Mouse (Mus musculus): Measurements from ENCODE around the gene Bach2. TPM values are rescaled to one million over a fixed set of nuclear protein-coding genes. Genes with fewer than 3 reads are reported as not detected.

The Bach2 gene
- polyA plus RNA-seq, 1 experiment from 2014 or later, result 8.2 TPM

DNA sequence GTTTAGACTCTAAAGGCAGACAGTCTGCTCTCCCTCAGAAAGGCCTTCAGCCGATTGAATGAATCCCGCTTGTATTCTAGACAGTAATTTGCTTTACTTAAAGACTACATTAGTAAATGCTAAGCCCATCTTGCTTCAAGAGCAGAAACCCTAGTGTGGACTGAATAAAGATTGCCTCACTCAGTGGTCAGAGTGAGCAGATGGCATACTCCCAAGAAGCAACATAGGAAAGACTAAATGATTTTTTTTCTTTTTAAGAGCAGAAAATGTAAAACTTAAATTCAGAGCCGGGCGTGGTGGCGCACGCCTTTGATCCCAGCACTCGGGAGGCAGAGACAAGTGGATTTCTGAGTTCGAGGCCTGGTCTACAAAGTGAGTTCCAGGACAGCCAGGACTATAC is 169.9 kb downstream of the Bach2 start:
- H3K27me3 ChIP-seq (ENCODE audit: control insufficient read depth, insufficient read depth, low read length), result no peaks in the 10 kb centered on the region
- no peak overlapping the region for H3K27ac ChIP-seq (replicated peaks in 1 of 2; ENCODE audit: control insufficient read depth in 1 of 2, insufficient read depth in 1 of 2, low read depth in 2 of 2, low read length in 2 of 2)
- ATAC-seq (ENCODE audit: insufficient number of reproducible peaks, insufficient read depth, low FRiP score, low read depth), result no peak
- H3K36me3 ChIP-seq (ENCODE audit: control insufficient read depth, insufficient read depth, low read length), result no peaks in the 10 kb centered on the region
- no peak overlapping the region for H3K4me3 ChIP-seq (ENCODE audit: control insufficient read depth in 1 of 2, insufficient read depth in 1 of 2, low read depth in 1 of 2, low read length in 2 of 2)
- peaks cover 12 to 25% of the 10 kb centered on the region in 2 experiments for H3K4me1 ChIP-seq (ENCODE audit: control insufficient read depth in 2 of 2, insufficient read depth in 2 of 2, low read length in 2 of 2)
- no peak overlapping the region for H3K9ac ChIP-seq (ENCODE audit: low read length)
- H3K4me2 ChIP-seq (ENCODE audit: low read length), result no peak overlapping the region
- 94% methylated on average over 8 of the region's 8 CpGs for whole genome bisulfite sequencing
- H3K9me3 ChIP-seq (ENCODE audit: control insufficient read depth, low read length), result no peaks in the 10 kb centered on the region

DNA sequence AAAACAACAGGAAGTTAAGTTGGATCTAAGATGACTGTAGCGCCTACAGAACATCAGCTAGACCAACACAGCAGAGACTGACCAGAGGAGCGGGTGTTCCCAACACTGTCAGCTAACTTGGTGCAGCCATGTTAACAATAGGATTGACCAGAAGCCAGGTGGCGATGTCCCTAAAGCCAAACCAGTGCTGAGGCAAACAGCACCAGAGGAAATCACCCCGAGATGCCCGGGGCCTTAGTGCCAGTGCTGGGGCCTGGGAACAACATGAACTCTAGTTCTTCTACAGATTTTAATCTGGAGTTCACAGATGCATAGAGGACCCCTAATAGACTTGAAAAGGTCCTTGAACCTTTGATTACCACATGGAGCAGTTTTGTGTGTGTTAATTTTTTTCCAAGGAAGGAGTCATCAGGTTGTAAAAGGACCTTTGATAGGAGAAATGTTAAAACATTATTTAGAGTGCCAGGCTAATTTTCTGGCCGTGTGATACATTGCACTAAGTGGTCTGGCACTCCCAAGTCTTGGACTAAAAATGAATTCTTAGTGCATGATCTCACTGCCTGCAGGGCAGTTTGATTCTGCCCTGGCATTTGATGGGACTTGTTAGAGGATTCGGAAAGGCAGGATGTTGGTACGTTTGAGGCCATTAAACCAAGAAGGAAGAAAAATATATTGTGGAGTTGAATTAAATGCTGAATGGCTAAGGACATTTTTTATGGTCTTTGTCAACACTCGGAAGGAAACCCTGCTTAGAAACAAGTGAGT is 170.7 kb downstream of the Bach2 start:
- Histone ChIP-seq H3K9ac (ENCODE audit: low read length) (no peak overlapping the region), H3K4me2 (ENCODE audit: low read length) (no peak overlapping the region), H3K27me3 (ENCODE audit: control insufficient read depth, insufficient read depth, low read length) (no peaks in the 10 kb centered on the region), H3K9me3 (ENCODE audit: control insufficient read depth, low read length) (no peaks in the 10 kb centered on the region), H3K36me3 (ENCODE audit: control insufficient read depth, insufficient read depth, low read length) (no peaks in the 10 kb centered on the region), H3K4me3 (ENCODE audit: control insufficient read depth in 1 of 2, insufficient read depth in 1 of 2, low read depth in 1 of 2, low read length in 2 of 2) (no peak overlapping the region), H3K27ac (replicated peaks in 1 of 2; ENCODE audit: control insufficient read depth in 1 of 2, insufficient read depth in 1 of 2, low read depth in 2 of 2, low read length in 2 of 2) (0 out of 4 replicates have a peak overlapping the region, but pooled peaks of 1 of the 2 experiments have one; percentile 35), H3K4me1 (ENCODE audit: control insufficient read depth in 2 of 2, insufficient read depth in 2 of 2, low read length in 2 of 2) (peaks cover 10 to 25% of the 10 kb centered on the region in 2 experiments)
- 72% methylated on average over 9 of the region's 9 CpGs for WGBS
- ATAC-seq (ENCODE audit: insufficient number of reproducible peaks, insufficient read depth, low FRiP score, low read depth), result no peak

DNA sequence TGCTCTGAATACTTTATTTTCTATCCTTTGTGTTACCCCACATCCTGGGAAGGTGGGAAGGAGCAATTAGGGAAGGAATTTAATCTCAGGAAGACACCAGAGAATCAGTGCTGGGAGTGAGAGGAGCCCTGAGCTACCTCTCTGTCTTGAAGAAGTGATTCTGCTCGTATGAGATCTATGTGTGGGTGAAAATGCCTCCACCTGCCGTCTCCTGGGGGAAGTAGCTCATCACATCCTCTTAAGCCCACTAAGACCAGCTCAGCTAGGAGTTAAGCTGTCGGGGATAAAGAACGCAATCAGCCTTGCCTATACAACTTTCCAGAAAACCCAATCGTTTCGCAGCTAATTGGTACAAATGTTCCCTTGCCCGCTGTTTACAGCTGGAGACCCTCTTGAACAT is 174.5 kb downstream of the Bach2 start:
- Histone ChIP-seq H3K9me3 (ENCODE audit: control insufficient read depth, low read length) (no peaks in the 10 kb centered on the region), H3K36me3 (ENCODE audit: control insufficient read depth, insufficient read depth, low read length) (no peaks in the 10 kb centered on the region), H3K9ac (ENCODE audit: low read length) (no peak overlapping the region), H3K27me3 (ENCODE audit: control insufficient read depth, insufficient read depth, low read length) (no peaks in the 10 kb centered on the region), H3K4me2 (ENCODE audit: low read length) (no peak overlapping the region), H3K4me1 (ENCODE audit: control insufficient read depth in 2 of 2, insufficient read depth in 2 of 2, low read length in 2 of 2) (0 out of 4 replicates have a peak, but pooled peaks cover 0 to 10% of the 10 kb centered on the region in 2 experiments), H3K4me3 (ENCODE audit: control insufficient read depth in 1 of 2, insufficient read depth in 1 of 2, low read depth in 1 of 2, low read length in 2 of 2) (no peak overlapping the region), H3K27ac (replicated peaks in 1 of 2; ENCODE audit: control insufficient read depth in 1 of 2, insufficient read depth in 1 of 2, low read depth in 2 of 2, low read length in 2 of 2) (no peak overlapping the region)
- 74% methylated on average over 7 of the region's 7 CpGs for WGBS
- no peak for ATAC-seq (ENCODE audit: insufficient number of reproducible peaks, insufficient read depth, low FRiP score, low read depth)

DNA sequence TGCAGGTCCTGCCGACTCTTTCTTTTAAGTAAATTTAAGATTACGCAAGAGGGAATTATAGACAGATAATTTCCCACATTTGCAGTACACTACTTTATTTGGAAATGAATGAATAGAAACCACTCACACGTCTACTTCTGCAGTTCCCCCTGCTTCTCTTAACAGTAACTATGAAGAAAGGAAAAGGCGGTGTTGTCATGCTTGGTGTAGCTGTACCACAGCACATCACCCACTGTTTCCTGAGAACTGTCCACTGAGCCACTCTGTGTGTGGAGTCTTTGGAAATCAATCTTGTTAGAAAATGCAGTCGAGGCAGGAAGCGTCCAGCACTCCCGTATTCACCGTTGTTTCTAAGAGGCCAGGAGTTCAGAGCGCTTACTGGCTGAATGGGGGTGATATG is 174.9 kb downstream of the Bach2 start:
- H3K9ac ChIP-seq (ENCODE audit: low read length), result no peak overlapping the region
- H3K9me3 ChIP-seq (ENCODE audit: control insufficient read depth, low read length), result no peaks in the 10 kb centered on the region
- H3K4me3 ChIP-seq (ENCODE audit: control insufficient read depth in 1 of 2, insufficient read depth in 1 of 2, low read depth in 1 of 2, low read length in 2 of 2), result no peak overlapping the region
- ATAC-seq (ENCODE audit: insufficient number of reproducible peaks, insufficient read depth, low FRiP score, low read depth), result no peak
- H3K4me2 ChIP-seq (ENCODE audit: low read length), result no peak overlapping the region
- 0 out of 4 replicates have a peak, but pooled peaks cover 0 to 10% of the 10 kb centered on the region in 2 experiments for H3K4me1 ChIP-seq (ENCODE audit: control insufficient read depth in 2 of 2, insufficient read depth in 2 of 2, low read length in 2 of 2)
- H3K36me3 ChIP-seq (ENCODE audit: control insufficient read depth, insufficient read depth, low read length), result no peaks in the 10 kb centered on the region
- no peak overlapping the region for H3K27ac ChIP-seq (replicated peaks in 1 of 2; ENCODE audit: control insufficient read depth in 1 of 2, insufficient read depth in 1 of 2, low read depth in 2 of 2, low read length in 2 of 2)
- 85% methylated on average over 9 of the region's 9 CpGs for WGBS
- no peaks in the 10 kb centered on the region for H3K27me3 ChIP-seq (ENCODE audit: control insufficient read depth, insufficient read depth, low read length)

DNA sequence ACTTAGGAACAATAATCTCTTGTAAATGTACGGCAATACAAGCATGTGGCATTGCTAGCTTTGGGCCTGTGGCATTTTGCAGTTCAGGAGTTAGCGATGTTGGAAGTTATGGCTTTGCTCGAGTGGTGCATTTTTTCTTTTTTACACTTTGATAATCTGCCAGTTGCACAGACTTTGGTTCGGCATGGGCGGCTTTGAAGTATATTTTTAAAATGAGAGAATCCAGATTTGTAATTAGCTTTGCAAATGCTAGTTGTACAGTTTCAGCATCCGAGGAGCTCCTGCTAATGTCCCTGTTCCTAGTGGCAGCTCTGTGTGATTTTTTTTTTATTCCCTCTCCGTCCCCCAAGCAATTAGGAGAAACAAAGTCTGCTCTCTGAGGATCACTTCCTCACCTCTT is 176.4 kb downstream of the Bach2 start:
- Histone ChIP-seq H3K9me3 (ENCODE audit: control insufficient read depth, low read length) (no peaks in the 10 kb centered on the region), H3K36me3 (ENCODE audit: control insufficient read depth, insufficient read depth, low read length) (no peaks in the 10 kb centered on the region), H3K4me1 (ENCODE audit: control insufficient read depth in 2 of 2, insufficient read depth in 2 of 2, low read length in 2 of 2) (0 out of 4 replicates have a peak, but pooled peaks cover 0 to under 1% of the 10 kb centered on the region in 2 experiments), H3K27ac (replicated peaks in 1 of 2; ENCODE audit: control insufficient read depth in 1 of 2, insufficient read depth in 1 of 2, low read depth in 2 of 2, low read length in 2 of 2) (no peak overlapping the region), H3K4me3 (ENCODE audit: control insufficient read depth in 1 of 2, insufficient read depth in 1 of 2, low read depth in 1 of 2, low read length in 2 of 2) (no peak overlapping the region), H3K27me3 (ENCODE audit: control insufficient read depth, insufficient read depth, low read length) (no peaks in the 10 kb centered on the region), H3K4me2 (ENCODE audit: low read length) (no peak overlapping the region), H3K9ac (ENCODE audit: low read length) (no peak overlapping the region)
- no peak for ATAC-seq (ENCODE audit: insufficient number of reproducible peaks, insufficient read depth, low FRiP score, low read depth)
- 78% methylated on average over 7 of the region's 7 CpGs for WGBS

DNA sequence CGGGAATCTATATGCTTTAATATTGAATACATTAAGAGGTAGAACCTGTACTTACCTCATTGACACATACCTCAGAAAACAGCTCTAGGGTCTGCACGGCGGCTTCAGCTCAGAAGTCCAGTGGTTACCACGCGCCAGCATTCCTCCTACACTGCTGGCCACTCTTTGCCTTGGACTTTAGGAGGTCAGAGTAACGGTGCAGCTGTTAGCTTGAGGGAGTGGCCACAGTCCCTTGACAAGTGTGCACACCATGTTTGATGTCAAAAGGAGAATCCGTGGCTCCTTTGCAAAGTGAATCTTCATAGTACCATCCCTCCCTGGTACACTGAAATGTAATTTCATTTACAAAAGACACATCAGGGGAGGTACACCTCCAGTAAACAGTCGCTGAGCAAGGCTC is 179.3 kb downstream of the Bach2 start:
- Histone ChIP-seq H3K4me2 (ENCODE audit: low read length) (no peak overlapping the region), H3K9me3 (ENCODE audit: control insufficient read depth, low read length) (no peaks in the 10 kb centered on the region), H3K27me3 (ENCODE audit: control insufficient read depth, insufficient read depth, low read length) (no peaks in the 10 kb centered on the region), H3K27ac (replicated peaks in 1 of 2; ENCODE audit: control insufficient read depth in 1 of 2, insufficient read depth in 1 of 2, low read depth in 2 of 2, low read length in 2 of 2) (no peak overlapping the region), H3K36me3 (ENCODE audit: control insufficient read depth, insufficient read depth, low read length) (no peaks in the 10 kb centered on the region), H3K9ac (ENCODE audit: low read length) (no peak overlapping the region), H3K4me1 (ENCODE audit: control insufficient read depth in 2 of 2, insufficient read depth in 2 of 2, low read length in 2 of 2) (no peaks in the 10 kb centered on the region), H3K4me3 (ENCODE audit: control insufficient read depth in 1 of 2, insufficient read depth in 1 of 2, low read depth in 1 of 2, low read length in 2 of 2) (no peak overlapping the region)
- 86% methylated on average over 8 of the region's 8 CpGs for WGBS
- no peak for ATAC-seq (ENCODE audit: insufficient number of reproducible peaks, insufficient read depth, low FRiP score, low read depth)

DNA sequence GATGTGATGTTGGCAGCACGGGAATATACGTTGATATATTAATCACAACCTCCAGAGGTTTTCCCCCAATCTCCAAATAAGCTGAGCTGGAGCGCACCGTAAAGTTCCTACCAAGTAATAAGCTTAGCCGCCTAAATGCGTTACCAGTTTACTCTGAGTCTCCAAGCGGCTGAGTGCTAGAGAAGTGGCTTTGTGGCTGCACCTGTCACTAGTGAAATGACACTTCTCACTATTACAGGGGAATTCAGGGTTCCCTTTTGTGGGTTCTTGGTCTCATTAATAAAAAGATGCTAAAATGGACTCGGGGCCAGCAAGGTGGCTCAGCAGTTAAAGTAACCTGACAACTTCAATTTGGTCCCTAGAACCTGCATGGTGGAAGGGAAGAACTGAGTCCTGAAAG is 183.0 kb downstream of the Bach2 start:
- Histone ChIP-seq H3K4me1 (ENCODE audit: control insufficient read depth in 2 of 2, insufficient read depth in 2 of 2, low read length in 2 of 2) (peaks cover 0 to 5% of the 10 kb centered on the region in 2 experiments; a peak in 2 of 4 replicates), H3K36me3 (ENCODE audit: control insufficient read depth, insufficient read depth, low read length) (no peaks in the 10 kb centered on the region), H3K9me3 (ENCODE audit: control insufficient read depth, low read length) (no peaks in the 10 kb centered on the region), H3K4me3 (ENCODE audit: control insufficient read depth in 1 of 2, insufficient read depth in 1 of 2, low read depth in 1 of 2, low read length in 2 of 2) (no peak overlapping the region), H3K9ac (ENCODE audit: low read length) (no peak overlapping the region), H3K4me2 (ENCODE audit: low read length) (no peak overlapping the region), H3K27me3 (ENCODE audit: control insufficient read depth, insufficient read depth, low read length) (no peaks in the 10 kb centered on the region), H3K27ac (replicated peaks in 1 of 2; ENCODE audit: control insufficient read depth in 1 of 2, insufficient read depth in 1 of 2, low read depth in 2 of 2, low read length in 2 of 2) (no peak overlapping the region)
- ATAC-seq (ENCODE audit: insufficient number of reproducible peaks, insufficient read depth, low FRiP score, low read depth), result no peak
- WGBS, result 92% methylated on average over 8 of the region's 8 CpGs

DNA sequence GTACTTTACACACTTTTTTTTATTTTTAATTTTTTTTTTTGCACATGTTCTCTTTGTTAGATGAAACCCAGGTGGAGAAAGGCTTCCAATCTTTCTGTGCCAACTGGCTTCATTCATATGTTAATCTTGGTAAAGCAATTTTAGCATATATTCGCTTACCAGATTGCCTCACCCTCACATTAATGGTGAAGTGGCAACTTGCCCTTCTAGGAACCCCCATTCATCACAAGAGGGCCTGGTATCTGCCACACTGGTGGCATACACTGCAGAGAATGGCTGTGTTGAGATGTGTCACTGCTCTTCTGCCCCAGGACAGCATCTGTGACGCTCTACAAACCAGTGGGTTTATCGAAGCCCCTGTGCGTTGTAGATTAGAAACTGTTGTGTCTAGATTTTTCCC is 183.8 kb downstream of the Bach2 start:
- no peak overlapping the region for H3K4me3 ChIP-seq (ENCODE audit: control insufficient read depth in 1 of 2, insufficient read depth in 1 of 2, low read depth in 1 of 2, low read length in 2 of 2)
- WGBS, result 89% methylated on average over 4 of the region's 4 CpGs
- ATAC-seq (ENCODE audit: insufficient number of reproducible peaks, insufficient read depth, low FRiP score, low read depth), result no peak

More for the DNA sequence above, 183.8 kb downstream of the Bach2 start:
- H3K4me2 ChIP-seq (ENCODE audit: low read length), result no peak overlapping the region
- H3K4me1 ChIP-seq (ENCODE audit: control insufficient read depth in 2 of 2, insufficient read depth in 2 of 2, low read length in 2 of 2), result peaks cover 0 to 5% of the 10 kb centered on the region in 2 experiments; a peak in 2 of 4 replicates
- H3K9ac ChIP-seq (ENCODE audit: low read length), result no peak overlapping the region
- no peaks in the 10 kb centered on the region for H3K27me3 ChIP-seq (ENCODE audit: control insufficient read depth, insufficient read depth, low read length)
- no peaks in the 10 kb centered on the region for H3K9me3 ChIP-seq (ENCODE audit: control insufficient read depth, low read length)
- no peak overlapping the region for H3K27ac ChIP-seq (replicated peaks in 1 of 2; ENCODE audit: control insufficient read depth in 1 of 2, insufficient read depth in 1 of 2, low read depth in 2 of 2, low read length in 2 of 2)
- no peaks in the 10 kb centered on the region for H3K36me3 ChIP-seq (ENCODE audit: control insufficient read depth, insufficient read depth, low read length)
